Mouse (Mus musculus) lung, adult 2 months (tissue): ENCODE measurements around the gene Gm49661.

Source experiments
- CTCF ChIP-seq: fragments of 200-500 bp; IDR thresholded peaks from 2 replicates; pipeline ENCODE4 v1.5.1; 2011; ENCODE audit warnings: mild to moderate bottlenecking, low read length, control low read depth; ENCODE audit not compliant: insufficient read depth
- POLR2A ChIP-seq: fragments of 200-500 bp; IDR thresholded peaks from 2 replicates; pipeline ENCODE4 v1.6.1; 2011; ENCODE audit warnings: low read depth, mild to moderate bottlenecking, control low read depth, low read length, borderline replicate concordance; ENCODE audit errors: extremely low read depth

DNA sequence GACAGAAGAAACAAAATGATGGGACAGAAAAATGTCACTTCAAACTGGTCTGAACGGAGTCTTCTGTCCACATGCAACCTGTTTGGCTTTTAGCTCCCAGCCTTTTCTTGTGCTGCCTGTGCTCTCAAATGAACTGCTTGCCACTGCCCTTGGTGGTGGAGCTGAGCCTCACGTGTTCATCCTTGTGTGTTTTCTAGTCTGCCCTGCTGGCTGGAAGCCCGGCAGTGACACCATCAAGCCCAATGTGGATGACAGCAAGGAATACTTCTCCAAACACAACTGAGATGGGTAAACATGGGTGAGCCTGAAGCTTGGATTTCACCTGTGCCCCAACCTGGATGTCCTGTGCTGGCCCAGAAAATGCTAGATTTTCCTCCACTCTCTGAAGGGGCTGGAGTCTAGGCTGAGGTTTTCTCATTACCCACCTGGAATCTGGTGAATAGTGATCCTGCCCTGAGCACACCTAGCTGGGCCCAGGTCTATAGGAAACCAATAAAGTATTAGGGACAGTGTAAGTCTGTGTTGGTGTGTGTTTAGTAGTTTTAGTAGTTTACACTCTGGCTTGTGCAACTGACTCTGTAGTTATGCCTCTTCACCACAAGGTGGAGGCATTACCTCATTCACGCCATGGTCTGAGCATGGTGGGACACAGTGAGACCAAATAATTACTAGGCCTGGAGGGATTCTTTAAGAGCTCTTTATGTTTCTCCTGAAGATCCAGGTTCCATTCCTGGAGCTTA, 4.7 kb upstream of the Gm49661 start:
- peak; percentile 77 for TF ChIP-seq CTCF
- TF ChIP-seq POLR2A: no peak
